Mouse (Mus musculus): ENCODE data around the gene Wdr24. TPM values are rescaled to one million over a fixed set of nuclear protein-coding genes. Genes with fewer than 3 reads are reported as not detected.

Wdr24 gene
- polyA plus RNA-seq, 1 experiment from 2014 or later: 9.6 TPM

DNA sequence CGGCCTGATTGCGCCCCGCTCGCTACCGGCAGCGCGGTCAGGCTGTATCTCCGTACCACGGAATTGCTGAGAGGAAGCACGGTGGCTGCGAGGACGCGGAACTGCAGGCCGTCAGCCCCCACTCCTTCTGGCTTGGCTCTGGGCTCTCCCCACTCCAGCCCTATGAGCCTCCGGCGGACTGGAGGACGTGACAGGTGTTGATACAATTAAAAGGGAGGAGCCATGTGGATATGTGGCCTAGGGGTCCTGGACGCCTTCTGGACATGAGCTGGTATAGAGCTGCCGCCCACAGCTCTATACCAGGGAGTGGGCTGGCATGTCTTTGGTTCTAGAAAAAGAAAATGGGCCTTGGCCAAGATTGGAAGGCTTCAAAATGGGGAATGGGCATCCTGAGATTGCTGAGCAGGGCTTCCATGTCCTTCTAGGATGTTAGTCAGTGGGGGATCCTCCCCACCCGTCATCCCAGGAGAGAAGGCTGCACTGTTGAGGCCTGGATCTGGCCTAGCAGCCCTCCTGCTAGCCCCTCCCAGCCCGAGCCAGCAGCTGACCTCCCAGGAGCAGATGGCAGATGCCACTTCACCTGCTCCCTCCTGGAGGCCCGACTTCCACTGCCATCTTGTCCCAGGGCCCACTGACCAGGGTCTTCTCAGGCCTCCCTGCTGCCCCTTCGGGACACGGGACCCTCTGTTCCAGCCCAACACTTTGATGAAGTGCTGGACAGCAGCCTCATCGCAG lies 13.7 kb upstream of the Wdr24 start:
- H3K36me3 ChIP-seq (ENCODE audit: control insufficient read depth, insufficient read depth): no peaks in the 10 kb centered on the region
- peak overlapping the region; percentile 51 for H3K4me3 ChIP-seq (ENCODE audit: low read depth, low read length)
- 15% methylated on average over 25 of the region's 25 CpGs for WGBS
- peak; percentile 4; the same call in 1 of the 2 replicates for ATAC-seq
- H3K9me3 ChIP-seq (ENCODE audit: control insufficient read depth): no peaks in the 10 kb centered on the region
- 0 out of 2 replicates have a peak overlapping the region, but pooled peaks have one; percentile 17 for H3K9ac ChIP-seq (ENCODE audit: low read depth, low read length)
- no peak for TF ChIP-seq CTCF (IDR thresholded peaks at IDR 0.05; ENCODE audit: low read depth)
- no peaks in the 10 kb centered on the region; the same call in 1 of the 2 replicates for H3K4me1 ChIP-seq (replicated peaks; ENCODE audit: control insufficient read depth, insufficient read depth, low read length)
- no peak overlapping the region for H3K27ac ChIP-seq (ENCODE audit: low read depth, low read length)
- peak overlapping the region; percentile 92 for H3K4me2 ChIP-seq (replicated peaks; ENCODE audit: low read depth)
- peaks cover 32% of the 10 kb centered on the region for H3K27me3 ChIP-seq (replicated peaks; ENCODE audit: control insufficient read depth, insufficient read depth, low read length)

GRCm38 (mm10) chr17:25810890-25811289 lies 12.5 kb upstream of the Wdr24 start:
- H3K4me3 ChIP-seq (ENCODE audit: low read depth, low read length): no peak overlapping the region
- H3K9ac ChIP-seq (ENCODE audit: low read depth, low read length): no peak overlapping the region
- 67% methylated on average over 4 of the region's 4 CpGs for WGBS
- TF ChIP-seq CTCF (IDR thresholded peaks at IDR 0.05; ENCODE audit: low read depth): no peak
- H3K4me2 ChIP-seq (replicated peaks; ENCODE audit: low read depth): no peak overlapping the region
- no peak overlapping the region for H3K27ac ChIP-seq (ENCODE audit: low read depth, low read length)
- no peaks in the 10 kb centered on the region for H3K9me3 ChIP-seq (ENCODE audit: control insufficient read depth)
- no peak for ATAC-seq
- H3K27me3 ChIP-seq (replicated peaks; ENCODE audit: control insufficient read depth, insufficient read depth, low read length): peaks cover 32% of the 10 kb centered on the region
- no peaks in the 10 kb centered on the region; the same call in 1 of the 2 replicates for H3K4me1 ChIP-seq (replicated peaks; ENCODE audit: control insufficient read depth, insufficient read depth, low read length)
- no peaks in the 10 kb centered on the region for H3K36me3 ChIP-seq (ENCODE audit: control insufficient read depth, insufficient read depth)

- H3K4me3 ChIP-seq (ENCODE audit: low read depth, low read length): no peak overlapping the region
- ATAC-seq: 0 out of 2 replicates have a peak, but pooled peaks have one; percentile 29
- no peak overlapping the region for H3K27ac ChIP-seq (ENCODE audit: low read depth, low read length)
- H3K4me1 ChIP-seq (replicated peaks; ENCODE audit: control insufficient read depth, insufficient read depth, low read length): no peaks in the 10 kb centered on the region; the same call in 1 of the 2 replicates
- H3K4me2 ChIP-seq (replicated peaks; ENCODE audit: low read depth): 0 out of 2 replicates have a peak overlapping the region, but pooled peaks have one; percentile 13
- H3K36me3 ChIP-seq (ENCODE audit: control insufficient read depth, insufficient read depth): no peaks in the 10 kb centered on the region
- no peak overlapping the region for H3K9ac ChIP-seq (ENCODE audit: low read depth, low read length)
- peaks cover 39% of the 10 kb centered on the region for H3K27me3 ChIP-seq (replicated peaks; ENCODE audit: control insufficient read depth, insufficient read depth, low read length)
- TF ChIP-seq CTCF (IDR thresholded peaks at IDR 0.05; ENCODE audit: low read depth): peak; percentile 81
- no peaks in the 10 kb centered on the region for H3K9me3 ChIP-seq (ENCODE audit: control insufficient read depth)
- 1% methylated on average over 20 of the region's 20 CpGs for WGBS
Measured at GRCm38 (mm10) chr17:25813471-25813870, 10.0 kb upstream of the Wdr24 start.

DNA sequence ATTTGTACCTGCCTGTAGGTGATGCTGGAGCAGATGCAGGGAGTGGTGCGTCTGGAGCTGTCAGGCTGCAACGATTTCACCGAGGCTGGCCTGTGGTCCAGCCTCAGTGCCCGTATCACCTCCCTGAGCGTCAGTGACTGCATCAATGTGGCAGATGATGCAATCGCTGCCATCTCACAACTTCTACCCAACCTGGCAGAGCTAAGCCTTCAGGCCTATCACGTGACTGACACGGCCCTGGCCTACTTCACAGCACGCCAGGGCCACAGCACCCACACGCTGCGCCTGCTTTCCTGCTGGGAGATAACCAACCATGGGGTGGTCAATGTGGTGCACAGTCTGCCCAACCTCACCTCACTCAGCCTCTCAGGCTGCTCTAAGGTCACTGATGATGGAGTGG lies 5.8 kb upstream of the Wdr24 start:
- Histone ChIP-seq H3K4me2 (replicated peaks; ENCODE audit: low read depth) (no peak overlapping the region), H3K9me3 (ENCODE audit: control insufficient read depth) (no peaks in the 10 kb centered on the region), H3K4me3 (ENCODE audit: low read depth, low read length) (no peak overlapping the region), H3K4me1 (replicated peaks; ENCODE audit: control insufficient read depth, insufficient read depth, low read length) (no peaks in the 10 kb centered on the region; the same call in 1 of the 2 replicates), H3K27ac (ENCODE audit: low read depth, low read length) (no peak overlapping the region), H3K27me3 (replicated peaks; ENCODE audit: control insufficient read depth, insufficient read depth, low read length) (peaks cover 35% of the 10 kb centered on the region), H3K36me3 (ENCODE audit: control insufficient read depth, insufficient read depth) (no peaks in the 10 kb centered on the region), H3K9ac (ENCODE audit: low read depth, low read length) (no peak overlapping the region)
- ATAC-seq: no peak
- TF ChIP-seq CTCF (IDR thresholded peaks at IDR 0.05; ENCODE audit: low read depth): no peak
- WGBS: 82% methylated on average over 11 of the region's 11 CpGs

DNA sequence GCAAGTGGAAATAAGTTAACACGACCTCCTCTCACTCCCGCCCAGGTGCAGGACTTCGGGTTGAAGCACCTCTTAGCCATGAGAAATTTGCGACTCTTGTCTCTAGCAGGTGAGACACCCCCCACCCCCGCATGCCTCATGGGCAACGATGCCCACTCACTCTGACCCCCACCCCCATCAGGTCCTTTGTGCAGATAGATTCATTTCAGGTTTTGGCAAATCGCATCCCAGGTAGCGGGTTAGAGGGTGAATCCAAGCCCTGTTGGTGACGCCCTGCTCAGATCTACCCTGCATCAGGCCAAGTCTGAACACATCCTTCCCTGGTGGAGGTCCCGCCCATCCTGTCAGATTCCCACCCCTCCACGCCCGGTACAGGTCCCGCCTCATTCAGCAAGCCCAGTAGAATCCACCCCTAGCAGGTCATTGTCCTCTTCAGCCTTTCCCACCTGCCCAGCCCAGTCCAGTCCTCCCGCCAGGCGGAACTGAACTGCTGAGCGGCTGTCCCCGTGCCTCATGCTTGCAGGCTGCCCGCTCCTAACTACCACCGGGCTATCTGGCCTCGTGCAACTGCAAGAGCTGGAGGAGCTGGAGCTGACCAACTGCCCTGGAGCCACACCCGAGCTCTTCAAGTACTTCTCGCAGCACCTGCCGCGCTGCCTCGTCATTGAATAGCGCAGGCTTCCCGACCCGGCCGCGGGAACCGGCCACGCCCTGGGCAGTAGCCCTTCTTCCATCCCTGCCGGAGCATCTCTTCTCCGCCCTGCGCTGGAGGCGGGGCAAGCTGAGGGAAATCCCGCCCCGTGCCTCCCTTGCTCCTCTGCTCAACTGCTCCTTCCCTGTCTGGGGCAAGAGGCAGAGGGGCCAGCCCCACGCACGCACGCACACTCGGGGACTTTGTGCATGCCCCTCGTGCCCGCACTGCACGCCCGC lies 4.3 kb upstream of the Wdr24 start:
- Histone ChIP-seq H3K4me1 (replicated peaks; ENCODE audit: control insufficient read depth, insufficient read depth, low read length) (peaks cover 2% of the 10 kb centered on the region), H3K9me3 (ENCODE audit: control insufficient read depth) (no peaks in the 10 kb centered on the region), H3K36me3 (ENCODE audit: control insufficient read depth, insufficient read depth) (no peaks in the 10 kb centered on the region), H3K9ac (ENCODE audit: low read depth, low read length) (no peak overlapping the region), H3K27me3 (replicated peaks; ENCODE audit: control insufficient read depth, insufficient read depth, low read length) (peaks cover 30% of the 10 kb centered on the region), H3K4me3 (ENCODE audit: low read depth, low read length) (0 out of 2 replicates have a peak overlapping the region, but pooled peaks have one; percentile 7), H3K27ac (ENCODE audit: low read depth, low read length) (no peak overlapping the region), H3K4me2 (replicated peaks; ENCODE audit: low read depth) (peak overlapping the region; percentile 18; the same call in 1 of the 2 replicates)
- no peak for TF ChIP-seq CTCF (IDR thresholded peaks at IDR 0.05; ENCODE audit: low read depth)
- peak; percentile 35; the same call in 1 of the 2 replicates for ATAC-seq
- 7% methylated on average over 43 of the region's 46 CpGs for WGBS
